Mouse (Mus musculus) lung, embryonic 14.5 days (tissue): ENCODE measurements around the gene Sesn3. TPM values are rescaled to one million over a fixed set of nuclear protein-coding genes. Genes with fewer than 3 reads are reported as not detected.
"Not testable (repeated sequence)": the region's sequence is repeated elsewhere in the genome, so short reads cannot be mapped to it uniquely, and the experiment has no call there.

Experiments used
- ATAC-seq: fragments of 200-750 bp; cut with Nextera tagmentation; 2 replicates; pipeline ENCODE4 v1.8.0; 2017; ENCODE audit warnings: mild to moderate bottlenecking, moderate TSS enrichment, moderate library complexity; ENCODE audit not compliant: insufficient read depth
- DNase-seq: peaks from one replicate; pipeline ENCODE4 v3.0.0-alpha.2; 2015
- H3K27ac ChIP-seq: fragments of 300-500 bp; sonication (generic); 2 replicates; pipeline ENCODE4 v1.5.1; 2014; ENCODE audit warnings: low read depth, mild to moderate bottlenecking, moderate library complexity
- H3K27me3 ChIP-seq: fragments of 300-500 bp; sonication (generic); 2 replicates; pipeline ENCODE4 v1.6.1; 2014; ENCODE audit warnings: low read length, control low read depth; ENCODE audit not compliant: insufficient read depth
- H3K36me3 ChIP-seq: fragments of 300-500 bp; sonication (generic); 2 replicates; pipeline ENCODE4 v1.6.1; 2014; ENCODE audit warnings: control low read depth; ENCODE audit not compliant: insufficient read depth
- H3K4me1 ChIP-seq: fragments of 300-500 bp; sonication (generic); 2 replicates; pipeline ENCODE4 v1.6.1; 2014; ENCODE audit warnings: antibody characterized with exemption, control low read depth; ENCODE audit not compliant: insufficient read depth
- H3K4me2 ChIP-seq: fragments of 300-500 bp; sonication (generic); 2 replicates; pipeline ENCODE4 v1.6.1; 2014; ENCODE audit warnings: mild to moderate bottlenecking
- H3K4me3 ChIP-seq: fragments of 300-500 bp; sonication (generic); 2 replicates; pipeline ENCODE4 v1.5.1; 2014; ENCODE audit warnings: low read depth, low read length
- H3K9ac ChIP-seq: fragments of 300-500 bp; sonication (generic); 2 replicates; pipeline ENCODE4 v1.6.1; 2014
- H3K9me3 ChIP-seq: fragments of 300-500 bp; sonication (generic); 2 replicates; pipeline ENCODE4 v1.6.1; 2016; ENCODE audit warnings: low read depth, low read length, control low read depth
- CTCF ChIP-seq: IDR thresholded peaks from 2 replicates; pipeline ENCODE4 v1.5.1; 2016; ENCODE audit warnings: antibody characterized with exemption, low read depth
- WGBS: fragments of 180-500 bp; shearing (Covaris S2); extraction: QIAGEN DNeasy Blood & Tissue Kit; methylation state at CpG from one replicate; pipeline ENCODE4 v1.1.7; 2014; 5-methylcytosine and 5-hydroxymethylcytosine counted together
- polyA plus RNA-seq: library from polyadenylated mRNA; unstranded; fragments of >200 nt; fragmentation: Nextera tagmentation; extraction: Ambion mirVana; gene quantifications from 2 replicates; pipeline ENCODE4 v1.2.1, GENCODE M21; 2014

Gene Sesn3
- 23.1 and 23.5 TPM in 2 replicates for polyA plus RNA-seq

DNA sequence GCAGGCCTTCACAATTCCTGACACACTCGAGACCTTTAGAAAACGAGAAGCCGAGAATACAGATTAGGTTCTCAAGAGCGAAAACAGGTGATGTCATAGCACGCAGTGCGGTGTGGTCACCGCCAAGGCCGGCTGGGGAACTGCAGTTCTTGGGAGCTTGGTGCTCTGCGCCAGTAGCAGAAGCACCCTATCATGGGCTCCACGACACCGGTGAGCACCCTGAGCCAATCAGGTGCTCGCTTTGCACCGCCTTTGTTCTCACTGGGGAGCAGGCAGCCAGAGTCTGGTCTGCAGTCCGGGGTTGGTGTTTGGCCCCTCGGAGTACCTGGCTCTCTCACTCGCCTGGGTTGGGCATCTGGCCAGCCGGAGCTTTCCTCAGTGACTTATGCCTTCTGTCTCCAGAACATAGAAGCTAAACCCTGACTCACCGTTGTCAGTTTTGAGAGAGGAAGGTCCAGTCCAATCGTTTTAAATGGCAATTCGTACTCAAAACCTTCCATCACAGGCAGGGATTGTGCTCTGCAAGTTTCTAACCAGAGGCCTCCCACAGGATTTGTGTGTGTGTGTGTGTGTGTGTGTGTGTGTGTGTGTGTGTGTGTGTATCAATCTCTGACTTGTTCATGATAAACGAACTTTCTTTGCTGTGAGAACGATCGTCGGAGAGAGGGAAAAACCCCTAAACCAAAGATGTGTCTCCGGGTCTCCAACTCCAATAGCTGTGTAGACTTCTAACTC is at the start of gene Sesn3:
Gene Sesn3, plus strand, starts transcription at position 82 of the 735 bp plus-strand sequence.
- WGBS: 5% methylated on average over 25 of the region's 25 CpGs
- H3K4me2 ChIP-seq: peak within 1 kb of the TSS; percentile 69
- TF ChIP-seq CTCF: peak; percentile 52
- ATAC-seq (peak; percentile 42), DNase-seq (peak; percentile 82)
- no peaks in the 10 kb centered on the region for H3K9me3 ChIP-seq
- H3K4me1 ChIP-seq: no peaks in the 10 kb centered on the region
- peak within 1 kb of the TSS; percentile 27 for H3K9ac ChIP-seq
- H3K27ac ChIP-seq: peak within 1 kb of the TSS; percentile 93
- H3K27me3 ChIP-seq: no peaks in the 10 kb centered on the region
- H3K4me3 ChIP-seq: peak within 1 kb of the TSS; percentile 87
- H3K36me3 ChIP-seq: no peaks in the 10 kb centered on the region

DNA sequence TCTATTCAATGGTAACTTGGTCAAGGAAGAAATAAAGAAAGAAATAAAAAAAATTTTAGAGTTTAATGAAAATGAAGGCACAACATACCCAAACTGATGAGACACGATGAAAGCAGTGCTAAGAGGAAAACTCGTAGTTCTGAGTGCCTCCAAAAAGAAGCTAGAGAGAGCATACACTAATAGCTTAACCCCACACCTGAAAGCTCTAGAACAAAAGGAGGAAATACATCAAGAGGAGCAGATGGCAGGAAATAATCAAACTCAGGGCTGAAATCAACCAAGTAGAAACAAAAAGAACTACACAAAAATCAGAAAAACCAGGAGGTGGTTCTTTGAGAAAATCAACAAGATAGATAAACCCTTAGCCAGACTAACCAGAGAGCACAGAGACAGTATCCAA is 47.8 kb upstream of the Sesn3 start:
- DNase-seq, H3K27ac ChIP-seq, ATAC-seq, H3K27me3 ChIP-seq, H3K4me2 ChIP-seq, H3K9me3 ChIP-seq, H3K4me1 ChIP-seq, H3K4me3 ChIP-seq, H3K9ac ChIP-seq, H3K36me3 ChIP-seq: not testable (repeated sequence)
- WGBS: 84% methylated on average over 2 of the region's 2 CpGs

DNA sequence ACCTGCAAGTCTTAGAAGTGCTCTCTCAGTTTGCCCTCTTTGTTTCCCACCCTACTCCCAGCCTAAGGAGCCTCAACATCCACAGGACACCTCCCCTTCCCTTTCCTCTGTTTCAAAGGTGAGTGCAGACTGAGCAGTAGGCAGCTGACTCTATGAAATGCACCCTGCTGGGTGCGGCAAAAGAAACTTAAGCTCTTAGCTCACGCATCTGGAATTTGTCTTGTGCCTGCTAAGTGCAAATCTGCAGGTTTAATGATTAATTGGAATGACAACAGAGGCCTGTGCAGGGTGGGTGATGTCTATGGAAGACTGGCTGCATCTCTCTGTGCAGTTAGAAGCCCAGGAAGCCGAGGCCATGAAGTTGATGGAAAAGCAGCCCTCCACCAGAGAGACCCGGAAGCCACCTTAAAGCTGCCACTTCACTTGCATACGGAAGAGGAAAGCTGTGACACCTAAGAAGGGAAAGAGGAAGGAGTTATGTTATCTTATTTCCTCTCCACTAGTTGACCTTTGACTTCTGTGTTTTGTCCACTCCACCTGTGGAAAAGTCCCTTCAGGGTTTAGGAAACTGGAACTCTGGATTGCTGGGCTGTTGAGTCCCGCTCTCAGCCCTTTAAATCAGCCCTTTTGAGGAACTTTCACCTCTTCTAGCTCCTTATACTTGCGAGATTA is 41.0 kb upstream of the Sesn3 start:
- H3K27ac ChIP-seq: peak overlapping the region; percentile 92
- no peaks in the 10 kb centered on the region for H3K9me3 ChIP-seq
- no peak overlapping the region for H3K4me3 ChIP-seq
- 30% methylated on average over 7 of the region's 7 CpGs for WGBS
- no peak overlapping the region for H3K9ac ChIP-seq
- no peaks in the 10 kb centered on the region for H3K4me1 ChIP-seq
- H3K4me2 ChIP-seq: no peak overlapping the region; the same call in 1 of the 2 replicates
- peak; percentile 74 for DNase-seq
- no peak for TF ChIP-seq CTCF
- ATAC-seq: peak; percentile 93
- H3K36me3 ChIP-seq: no peaks in the 10 kb centered on the region
- no peaks in the 10 kb centered on the region for H3K27me3 ChIP-seq

DNA sequence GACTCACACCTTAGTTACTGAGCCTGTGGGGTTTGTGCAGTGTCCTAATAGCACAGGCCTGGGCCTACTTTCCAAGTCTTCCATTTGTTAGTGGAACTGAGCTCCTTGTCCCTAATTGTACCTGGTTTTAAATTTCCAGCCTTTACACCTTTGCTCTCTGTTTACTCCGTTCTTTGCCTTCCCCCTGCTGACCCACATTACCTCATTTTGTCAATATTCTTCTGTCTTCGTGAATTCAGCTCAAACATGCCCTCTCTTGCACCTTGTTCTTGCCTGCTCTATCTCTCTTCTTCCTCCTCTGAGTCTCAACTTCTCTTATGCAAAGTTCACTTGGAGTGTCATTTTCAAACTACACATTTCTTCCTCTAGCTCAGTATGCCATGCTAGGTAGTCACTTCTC is 39.6 kb upstream of the Sesn3 start:
- H3K27ac ChIP-seq: peak overlapping the region; percentile 74
- ATAC-seq (no peak), DNase-seq (no peak)
- no peak overlapping the region for H3K9ac ChIP-seq
- no peaks in the 10 kb centered on the region for H3K27me3 ChIP-seq
- 45% methylated on average over 2 of the region's 2 CpGs for WGBS
- H3K4me3 ChIP-seq: no peak overlapping the region
- H3K4me2 ChIP-seq: no peak overlapping the region
- H3K9me3 ChIP-seq: no peaks in the 10 kb centered on the region
- H3K36me3 ChIP-seq: no peaks in the 10 kb centered on the region
- TF ChIP-seq CTCF: no peak
- H3K4me1 ChIP-seq: no peaks in the 10 kb centered on the region

DNA sequence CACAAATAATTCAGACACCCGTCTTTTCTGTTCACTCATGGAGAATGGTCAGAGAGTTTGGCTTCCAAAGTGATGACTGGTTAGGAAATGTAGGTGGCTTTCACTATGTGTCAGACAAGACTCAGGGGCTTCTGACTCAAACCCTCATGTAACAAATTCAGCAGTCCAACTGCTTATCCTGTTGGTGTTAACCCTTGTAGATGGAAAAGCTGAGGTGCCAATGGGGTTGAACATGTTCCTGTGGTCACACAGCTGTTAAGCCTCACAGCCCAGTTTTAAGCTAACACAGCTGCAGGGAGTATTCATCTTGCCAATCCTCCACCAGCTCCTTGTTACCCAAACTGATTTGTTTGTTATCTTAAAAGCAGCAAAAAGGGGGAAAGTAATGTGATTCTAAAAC is 33.9 kb upstream of the Sesn3 start:
- H3K4me1 ChIP-seq, ATAC-seq, DNase-seq, H3K9me3 ChIP-seq, H3K27ac ChIP-seq, H3K4me3 ChIP-seq, H3K9ac ChIP-seq, H3K36me3 ChIP-seq, H3K4me2 ChIP-seq, H3K27me3 ChIP-seq: not testable (repeated sequence)
- 57% methylated on average over 1 of the region's 1 CpGs for WGBS

DNA sequence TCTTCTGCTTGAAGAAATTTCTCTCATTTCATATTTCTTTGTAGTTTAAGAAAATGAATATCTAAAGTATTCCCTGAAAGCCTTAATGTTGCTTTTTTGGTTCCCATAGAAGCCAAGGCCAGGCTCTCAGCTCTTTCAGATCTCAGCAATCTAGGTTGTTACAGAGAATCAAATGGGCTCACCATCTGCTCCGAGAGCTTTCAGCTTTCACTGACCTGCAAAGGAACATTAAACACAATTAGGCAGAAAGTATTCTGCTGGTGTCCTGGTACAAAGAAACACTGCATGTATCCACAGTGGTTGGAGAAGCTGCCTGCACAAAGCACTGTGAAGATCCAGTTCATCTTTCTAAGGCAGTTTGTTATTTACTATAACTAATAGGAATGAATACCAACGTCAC is 32.6 kb upstream of the Sesn3 start:
- no peak for TF ChIP-seq CTCF
- no peak for DNase-seq
- WGBS: 67% methylated on average over 2 of the region's 2 CpGs

DNA sequence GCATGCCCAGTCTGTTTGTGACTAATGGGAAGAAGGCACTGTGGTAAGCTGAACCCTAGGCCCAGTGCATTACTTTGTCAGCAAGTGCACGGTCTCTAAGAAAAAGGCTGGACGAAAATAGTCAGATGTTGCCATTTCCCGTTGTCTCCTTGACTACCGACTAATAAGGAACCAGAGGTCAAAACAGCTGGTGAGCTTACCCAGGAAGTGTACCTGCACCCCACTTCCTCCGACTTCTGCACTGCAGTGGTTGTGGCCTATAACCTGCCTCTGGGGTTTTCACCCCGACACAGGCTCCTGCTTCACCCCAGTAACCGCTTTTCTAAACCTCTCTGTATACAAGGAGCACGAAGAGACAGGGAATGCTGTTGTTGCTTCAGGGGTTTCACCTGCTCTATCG is 30.3 kb upstream of the Sesn3 start:
- H3K27me3 ChIP-seq: no peaks in the 10 kb centered on the region
- no peak overlapping the region for H3K4me2 ChIP-seq
- WGBS: 48% methylated on average over 9 of the region's 9 CpGs
- no peak for TF ChIP-seq CTCF
- H3K36me3 ChIP-seq: no peaks in the 10 kb centered on the region
- H3K27ac ChIP-seq: 0 out of 2 replicates have a peak overlapping the region, but pooled peaks have one; percentile 10
- no peak overlapping the region for H3K9ac ChIP-seq
- no peak overlapping the region for H3K4me3 ChIP-seq
- ATAC-seq: no peak
- no peaks in the 10 kb centered on the region for H3K9me3 ChIP-seq
- peaks cover 23% of the 10 kb centered on the region for H3K4me1 ChIP-seq
- DNase-seq: no peak

More for the DNA sequence above, 32.6 kb upstream of the Sesn3 start:
- no peak for ATAC-seq
- Histone ChIP-seq H3K9ac (no peak overlapping the region), H3K36me3 (no peaks in the 10 kb centered on the region), H3K27me3 (no peaks in the 10 kb centered on the region), H3K27ac (no peak overlapping the region), H3K4me2 (no peak overlapping the region), H3K9me3 (no peaks in the 10 kb centered on the region), H3K4me1 (peaks cover 15% of the 10 kb centered on the region), H3K4me3 (no peak overlapping the region)
